Mouse (Mus musculus) 416B (cell line): ENCODE measurements around the gene Rasgrf2.
"Not testable (repeated sequence)": the region's sequence is repeated elsewhere in the genome, so short reads cannot be mapped to it uniquely, and the experiment has no call there.

Experiments
- DNase-seq: peaks from one replicate; pipeline ENCODE4 v3.0.0; 2011; ENCODE audit warnings: low read depth

The Rasgrf2 gene

GRCm38 (mm10) chr13:92131384-92132150 is at the start of gene Rasgrf2:
Gene Rasgrf2, minus strand, starts transcription at chr13:92131656.
- DNase-seq = no peak

- DNase-seq = not testable (repeated sequence)
Measured at GRCm38 (mm10) chr13:92172686-92173085, 41.2 kb upstream of the Rasgrf2 start.

- DNase-seq = no peak
Measured at GRCm38 (mm10) chr13:92150551-92150950, 19.1 kb upstream of the Rasgrf2 start.

GRCm38 (mm10) chr13:92148858-92149257 is 17.4 kb upstream of the Rasgrf2 start:
- DNase-seq = peak; percentile 5

GRCm38 (mm10) chr13:92134792-92135191 is 3.3 kb upstream of the Rasgrf2 start:
- peak; percentile 75 for DNase-seq

- DNase-seq = no peak
Measured at GRCm38 (mm10) chr13:92132599-92132998, 1.1 kb upstream of the Rasgrf2 start.

GRCm38 (mm10) chr13:92130994-92131383 is 467 bp downstream of the Rasgrf2 start:
- DNase-seq = no peak

- no peak for DNase-seq
Measured at GRCm38 (mm10) chr13:92129877-92130276, 1.6 kb downstream of the Rasgrf2 start.

- DNase-seq = no peak
Measured at GRCm38 (mm10) chr13:92125902-92126301, 5.6 kb downstream of the Rasgrf2 start.

- peak; percentile 7 for DNase-seq
Measured at GRCm38 (mm10) chr13:92119623-92120022, 11.8 kb downstream of the Rasgrf2 start.

- no peak for DNase-seq
Measured at GRCm38 (mm10) chr13:92114076-92114475, 17.4 kb downstream of the Rasgrf2 start.

GRCm38 (mm10) chr13:92108237-92108636 is 23.2 kb downstream of the Rasgrf2 start:
- DNase-seq = no peak

GRCm38 (mm10) chr13:92104259-92104658 is 27.2 kb downstream of the Rasgrf2 start:
- no peak for DNase-seq

- no peak for DNase-seq
Measured at GRCm38 (mm10) chr13:92098484-92098883, 33.0 kb downstream of the Rasgrf2 start.

GRCm38 (mm10) chr13:92095131-92096090 is 36.0 kb downstream of the Rasgrf2 start:
- peak; percentile 64 for DNase-seq

- DNase-seq = no peak
Measured at GRCm38 (mm10) chr13:92093712-92094290, 37.7 kb downstream of the Rasgrf2 start.

GRCm38 (mm10) chr13:92073111-92073510 is 58.3 kb downstream of the Rasgrf2 start:
- DNase-seq = no peak

GRCm38 (mm10) chr13:92068651-92069050 is 62.8 kb downstream of the Rasgrf2 start:
- no peak for DNase-seq

- DNase-seq = peak; percentile 80
Measured at GRCm38 (mm10) chr13:92067831-92068230, 63.6 kb downstream of the Rasgrf2 start.

GRCm38 (mm10) chr13:92053748-92054147 is 77.7 kb downstream of the Rasgrf2 start:
- DNase-seq = no peak

GRCm38 (mm10) chr13:92053001-92053400 is 78.5 kb downstream of the Rasgrf2 start:
- peak; percentile 6 for DNase-seq

GRCm38 (mm10) chr13:92051216-92051615 is 80.2 kb downstream of the Rasgrf2 start:
- no peak for DNase-seq
